Mouse (Mus musculus) liver, postnatal 0 days (tissue): ENCODE results near the gene Syn2. TPM values are rescaled to one million over a fixed set of nuclear protein-coding genes. Genes with fewer than 3 reads are reported as not detected.

Source experiments
- ATAC-seq: fragments of 200-750 bp; cut with Nextera tagmentation; 2 replicates; pipeline ENCODE4 v1.8.0; 2017; ENCODE audit warnings: mild to moderate bottlenecking, moderate library complexity
- DNase-seq: peaks from one replicate; pipeline ENCODE4 v3.0.0-alpha.2; 2016
- H3K27ac ChIP-seq: fragments of 300-500 bp; sonication (generic); 2 replicates; pipeline ENCODE4 v1.5.1; 2014; ENCODE audit warnings: antibody characterized with exemption, moderate library complexity, mild to moderate bottlenecking, low read depth
- H3K27me3 ChIP-seq: fragments of 300-500 bp; sonication (generic); 2 replicates; pipeline ENCODE4 v1.6.1; 2014; ENCODE audit warnings: low read length, control low read depth, mixed read lengths; ENCODE audit not compliant: insufficient read depth
- H3K36me3 ChIP-seq: fragments of 300-500 bp; sonication (generic); replicated peaks from 2 replicates; pipeline ENCODE4 v1.6.1; 2014; ENCODE audit warnings: mild to moderate bottlenecking, control low read depth, low read length, moderate library complexity, mixed read lengths; ENCODE audit not compliant: insufficient read depth
- H3K4me1 ChIP-seq: fragments of 300-500 bp; sonication (generic); 2 replicates; pipeline ENCODE4 v1.6.1; 2014; ENCODE audit warnings: antibody characterized with exemption, mild to moderate bottlenecking, control low read depth; ENCODE audit not compliant: insufficient read depth
- H3K4me2 ChIP-seq: fragments of 300-500 bp; sonication (generic); 2 replicates; pipeline ENCODE4 v1.6.1; 2014; ENCODE audit warnings: low read depth, mild to moderate bottlenecking, low read length, moderate library complexity, mixed read lengths
- H3K4me3 ChIP-seq: fragments of 300-500 bp; sonication (generic); 2 replicates; pipeline ENCODE4 v1.5.1; 2014; ENCODE audit warnings: low read depth, low read length
- H3K9ac ChIP-seq: fragments of 300-500 bp; sonication (generic); replicated peaks from 2 replicates; pipeline ENCODE4 v1.6.1; 2014; ENCODE audit warnings: mild to moderate bottlenecking, moderate library complexity
- H3K9me3 ChIP-seq: fragments of 300-500 bp; sonication (generic); 2 replicates; pipeline ENCODE4 v1.6.1; 2016; ENCODE audit warnings: mild to moderate bottlenecking, control low read depth, low read length, mixed read lengths
- CTCF ChIP-seq: sonication (generic); IDR thresholded peaks from 2 replicates; pipeline ENCODE4 v1.5.1; 2016; ENCODE audit warnings: antibody characterized with exemption, low read depth
- EP300 ChIP-seq: IDR thresholded peaks from 2 replicates; pipeline ENCODE4 v1.6.1; 2016; ENCODE audit warnings: antibody characterized with exemption, low read depth, mild to moderate bottlenecking
- WGBS: fragments of 180-500 bp; shearing (Covaris S2); extraction: QIAGEN DNeasy Blood & Tissue Kit; methylation state at CpG from one replicate; pipeline ENCODE4 v1.1.7; 2014; ENCODE audit not compliant: insufficient replicate concordance; 5-methylcytosine and 5-hydroxymethylcytosine counted together
- polyA plus RNA-seq: library from polyadenylated mRNA; unstranded; fragments of >200 nt; fragmentation: Nextera tagmentation; extraction: Ambion mirVana; gene quantifications from 2 replicates; pipeline ENCODE4 v1.2.1, GENCODE M21; 2015

Gene Syn2
- polyA plus RNA-seq, 1 experiment from 2014 or later: 0.20 TPM

- TF ChIP-seq EP300 (no peak), CTCF (no peak)
- Histone ChIP-seq H3K27ac (no peak within 1 kb of the TSS), H3K4me3 (no peak within 1 kb of the TSS), H3K9me3 (no peaks in the 10 kb centered on the region), H3K4me1 (no peaks in the 10 kb centered on the region), H3K36me3 (no peaks in the 10 kb centered on the region), H3K9ac (no peak within 1 kb of the TSS), H3K27me3 (no peaks in the 10 kb centered on the region), H3K4me2 (no peak within 1 kb of the TSS)
- DNase-seq (no peak), ATAC-seq (no peak)
- WGBS: 70% methylated on average over 4 of the region's 4 CpGs
Observed at GRCm38 (mm10) chr6:115227043-115227442, 92.3 kb downstream of the Syn2 start, which contains the start of gene Gm17482. Gene Gm17482, plus strand, starts transcription at chr6:115227343.

GRCm38 (mm10) chr6:115227529-115227928 is 92.8 kb downstream of the Syn2 start:
- Histone ChIP-seq H3K27ac (no peak overlapping the region), H3K36me3 (no peaks in the 10 kb centered on the region), H3K4me3 (no peak overlapping the region), H3K27me3 (no peaks in the 10 kb centered on the region), H3K4me1 (no peaks in the 10 kb centered on the region), H3K9me3 (no peaks in the 10 kb centered on the region), H3K4me2 (no peak overlapping the region), H3K9ac (no peak overlapping the region)
- DNase-seq: peak; percentile 78
- TF ChIP-seq EP300: no peak
- TF ChIP-seq CTCF: peak; percentile 90
- WGBS: 8% methylated on average over 2 of the region's 2 CpGs
- ATAC-seq: no peak

GRCm38 (mm10) chr6:115230557-115230956 is 95.9 kb downstream of the Syn2 start:
- Histone ChIP-seq H3K36me3 (no peaks in the 10 kb centered on the region), H3K4me3 (no peak overlapping the region), H3K9me3 (no peaks in the 10 kb centered on the region), H3K4me2 (no peak overlapping the region), H3K27me3 (no peaks in the 10 kb centered on the region), H3K9ac (no peak overlapping the region), H3K4me1 (no peaks in the 10 kb centered on the region), H3K27ac (no peak overlapping the region)
- 61% methylated on average over 3 of the region's 3 CpGs for WGBS
- DNase-seq: no peak
- no peak for ATAC-seq
- no peak for TF ChIP-seq CTCF
- TF ChIP-seq EP300: no peak

- no peak overlapping the region for H3K4me3 ChIP-seq
- H3K4me2 ChIP-seq: no peak overlapping the region
- H3K36me3 ChIP-seq: no peaks in the 10 kb centered on the region
- H3K9ac ChIP-seq: no peak overlapping the region
- no peak overlapping the region for H3K27ac ChIP-seq
- DNase-seq (no peak), ATAC-seq (no peak)
- TF ChIP-seq EP300 (no peak), CTCF (no peak)
- 67% methylated on average over 4 of the region's 4 CpGs for WGBS
- no peaks in the 10 kb centered on the region for H3K4me1 ChIP-seq
- H3K27me3 ChIP-seq: no peaks in the 10 kb centered on the region
- no peaks in the 10 kb centered on the region for H3K9me3 ChIP-seq
Observed at GRCm38 (mm10) chr6:115231836-115232235, 97.1 kb downstream of the Syn2 start.

- Histone ChIP-seq H3K27me3 (no peaks in the 10 kb centered on the region), H3K9me3 (no peaks in the 10 kb centered on the region), H3K4me1 (no peaks in the 10 kb centered on the region), H3K27ac (no peak overlapping the region), H3K4me3 (no peak overlapping the region), H3K4me2 (no peak overlapping the region), H3K36me3 (no peaks in the 10 kb centered on the region), H3K9ac (no peak overlapping the region)
- no peak for TF ChIP-seq EP300
- no peak for TF ChIP-seq CTCF
- 36% methylated on average over 1 of the region's 1 CpGs for WGBS
- DNase-seq (no peak), ATAC-seq (no peak)
Observed at GRCm38 (mm10) chr6:115232562-115232961, 97.9 kb downstream of the Syn2 start.

GRCm38 (mm10) chr6:115238031-115239027 is 103.6 kb downstream of the Syn2 start:
- peak; percentile 74 for ATAC-seq
- DNase-seq: no peak
- Histone ChIP-seq H3K9me3 (no peaks in the 10 kb centered on the region), H3K4me3 (no peak overlapping the region), H3K4me1 (no peaks in the 10 kb centered on the region), H3K27ac (no peak overlapping the region), H3K9ac (no peak overlapping the region), H3K27me3 (no peaks in the 10 kb centered on the region), H3K4me2 (no peak overlapping the region), H3K36me3 (no peaks in the 10 kb centered on the region)
- WGBS: 79% methylated on average over 9 of the region's 9 CpGs
- TF ChIP-seq EP300 (peak; percentile 36; the same call in 1 of the 2 replicates), CTCF (no peak)
